Mouse (Mus musculus) ovary, postnatal 14 days (tissue): ENCODE measurements at regions not wholly inside any gene's neighbourhood (a gene's known extent, or its start where the extent isn't known, plus 50 kb on each side); places are given as distances from the start of the nearest gene placed in this dataset.

ENCODE experiments used
- DNase-seq: peaks from one replicate; pipeline ENCODE4 v3.0.0; 2022; ENCODE audit warnings: low spot score

- DNase-seq: no peak
These were observed 63.5 kb upstream of the Tyw5 start for GRCm38 (mm10) chr1:57470356-57470755.

GRCm38 (mm10) chr1:57472235-57472634 lies 65.3 kb upstream of the Tyw5 start:
- no peak for DNase-seq

GRCm38 (mm10) chr1:57477725-57478124 lies 70.8 kb upstream of the Tyw5 start:
- no peak for DNase-seq

- DNase-seq: no peak
These were observed 71.2 kb upstream of the Tyw5 start for GRCm38 (mm10) chr1:57478151-57478550.

- no peak for DNase-seq
These were observed 71.9 kb upstream of the Tyw5 start for GRCm38 (mm10) chr1:57478800-57479199.

GRCm38 (mm10) chr1:57479566-57479965 lies 72.7 kb upstream of the Tyw5 start:
- no peak for DNase-seq

- DNase-seq: no peak
These were observed 82.3 kb upstream of the Tyw5 start for GRCm38 (mm10) chr1:57489176-57489575.

- no peak for DNase-seq
These were observed 82.7 kb upstream of the Tyw5 start for GRCm38 (mm10) chr1:57489588-57489987.

- no peak for DNase-seq
These were observed 83.1 kb upstream of the Tyw5 start for GRCm38 (mm10) chr1:57490021-57490420.

GRCm38 (mm10) chr1:57492696-57493095 lies 85.8 kb upstream of the Tyw5 start:
- no peak for DNase-seq

GRCm38 (mm10) chr1:57497489-57498037 lies 90.7 kb upstream of the Tyw5 start:
- DNase-seq: no peak

GRCm38 (mm10) chr1:57510359-57511120 lies 103.6 kb upstream of the Tyw5 start:
- no peak for DNase-seq

GRCm38 (mm10) chr1:57511902-57512301 lies 105.0 kb upstream of the Tyw5 start:
- DNase-seq: no peak

- no peak for DNase-seq
These were observed 105.6 kb upstream of the Tyw5 start for GRCm38 (mm10) chr1:57512516-57512915.

- no peak for DNase-seq
These were observed 119.1 kb upstream of the Tyw5 start for GRCm38 (mm10) chr1:57525965-57526364.

GRCm38 (mm10) chr1:57528703-57529102 lies 121.8 kb upstream of the Tyw5 start:
- no peak for DNase-seq

GRCm38 (mm10) chr1:57529320-57529719 lies 122.4 kb upstream of the Tyw5 start:
- no peak for DNase-seq

- DNase-seq: no peak
These were observed 130.5 kb upstream of the Tyw5 start for GRCm38 (mm10) chr1:57537369-57537768.

GRCm38 (mm10) chr1:57544684-57545083 lies 137.8 kb upstream of the Tyw5 start:
- DNase-seq: no peak

GRCm38 (mm10) chr1:57545792-57546685 lies 139.1 kb upstream of the Tyw5 start:
- no peak for DNase-seq

GRCm38 (mm10) chr1:57561517-57561916 lies 154.6 kb upstream of the Tyw5 start:
- DNase-seq: no peak

- no peak for DNase-seq
These were observed 157.8 kb upstream of the Tyw5 start for GRCm38 (mm10) chr1:57564676-57565075.

- DNase-seq: no peak
These were observed 165.2 kb upstream of the Tyw5 start for GRCm38 (mm10) chr1:57572097-57572496.
